17 mouse cellular contexts compared by ENCODE assay signal in the genomic region with DNA sequence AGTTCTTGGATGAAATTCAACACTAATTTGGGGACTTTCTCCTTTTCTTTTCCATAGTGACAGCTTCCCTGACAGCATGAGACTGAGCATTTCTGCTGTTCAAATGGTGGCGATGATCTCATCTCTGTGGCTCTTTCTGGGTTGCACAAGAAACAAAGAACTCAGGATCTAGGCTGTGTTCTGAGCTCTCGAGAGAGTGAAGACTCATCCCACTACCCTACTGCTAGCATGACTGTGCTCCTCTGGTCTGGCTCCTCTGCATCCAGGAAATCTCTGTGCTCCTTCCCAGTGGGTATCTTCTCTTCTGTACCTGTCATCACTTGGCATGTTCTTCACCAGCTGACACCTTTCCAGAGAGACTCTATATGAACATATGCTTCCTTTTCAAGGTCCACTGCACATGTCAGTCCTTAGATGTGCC.
DNase-seq lines count a peak whose midpoint lies in the region; ATAC-seq lines count a peak whose summit lies in the region.
"Had no signal": no experiment of that assay in that cellular context is flagged by ENCODE, and none has a peak within 500 bp of the region (broad histone marks: within the 10 kb centered on the region; RNA-seq: fewer than 3 reads in every experiment).

No protein-coding gene starts in this region.

- no peak overlapping the region for H3K4me3 ChIP-seq in forebrain, embryonic 14.5 days (ENCODE audit: low read depth, low read length)
- H3K4me3 ChIP-seq in forebrain, embryonic 10.5 days = no peak overlapping the region
- H3K4me3 ChIP-seq in forebrain, embryonic 16.5 days (replicated peaks; ENCODE audit: low read length) = no peak overlapping the region
- H3K4me3 ChIP-seq: heart, embryonic 13.5 days had no signal

- H3K4me2 ChIP-seq in forebrain, embryonic 14.5 days (ENCODE audit: low read length) = no peak overlapping the region
- no peak overlapping the region for H3K4me2 ChIP-seq in forebrain, embryonic 16.5 days (ENCODE audit: low read length)
- H3K4me2 ChIP-seq: heart, embryonic 13.5 days had no signal

- no peaks in the 10 kb centered on the region for H3K4me1 ChIP-seq in forebrain, embryonic 14.5 days (ENCODE audit: control insufficient read depth, insufficient read depth, low read length)
- no peaks in the 10 kb centered on the region for H3K4me1 ChIP-seq in forebrain, embryonic 10.5 days
- H3K4me1 ChIP-seq in forebrain, embryonic 16.5 days (replicated peaks; ENCODE audit: control insufficient read depth, insufficient read depth, low read length) = no peaks in the 10 kb centered on the region; the same call in 1 of the 2 replicates

- WGBS in forebrain, embryonic 14.5 days = 44% methylated on average over 2 of the region's 2 CpGs
- WGBS in forebrain, embryonic 10.5 days = 78% methylated on average over 2 of the region's 2 CpGs
- WGBS in forebrain, embryonic 16.5 days = 28% methylated on average over 2 of the region's 2 CpGs

- H3K9ac ChIP-seq in forebrain, embryonic 14.5 days (ENCODE audit: low read length) = no peak overlapping the region
- H3K9ac ChIP-seq in forebrain, embryonic 16.5 days (replicated peaks; ENCODE audit: low read depth, low read length) = no peak overlapping the region
- H3K9ac ChIP-seq: heart, embryonic 13.5 days had no signal

- no peaks in the 10 kb centered on the region for H3K27me3 ChIP-seq in forebrain, embryonic 14.5 days (replicated peaks; ENCODE audit: control insufficient read depth, insufficient read depth, low read length)
- H3K27me3 ChIP-seq in forebrain, embryonic 10.5 days (ENCODE audit: poor library complexity, severe bottlenecking) = no peaks in the 10 kb centered on the region
- no peaks in the 10 kb centered on the region for H3K27me3 ChIP-seq in forebrain, embryonic 16.5 days (replicated peaks; ENCODE audit: control insufficient read depth, insufficient read depth, low read length)
- H3K27me3 ChIP-seq: heart, embryonic 13.5 days had no signal

- peak; percentile 37 for DNase-seq in forebrain, embryonic 14.5 days (ENCODE audit: low spot score)
- no peak for DNase-seq in forebrain, embryonic 10.5 days (ENCODE audit: extremely low spot score, low spot score)
- peak; percentile 8 for DNase-seq in 416B (ENCODE audit: low read depth)
- DNase-seq in cerebellum, adult 18-20 months = peak; percentile 63 to 67
- DNase-seq in adipocyte (ENCODE audit: low spot score) = no peak
- no peak for DNase-seq in thymus, postnatal 10 days (ENCODE audit: low spot score in 2 of 2)
- DNase-seq: B cell, adult 2 months; kidney, adult 11 months; kidney, postnatal 36 days; liver; lung, adult 2 months; lung, postnatal 4 days; midbrain, embryonic 14.5 days; thymus, postnatal 25 days had no signal

- no peaks in the 10 kb centered on the region for H3K36me3 ChIP-seq in forebrain, embryonic 14.5 days (ENCODE audit: control insufficient read depth, insufficient read depth, low read length)
- no peaks in the 10 kb centered on the region for H3K36me3 ChIP-seq in forebrain, embryonic 10.5 days (replicated peaks)
- no peaks in the 10 kb centered on the region for H3K36me3 ChIP-seq in forebrain, embryonic 16.5 days (ENCODE audit: control insufficient read depth, insufficient read depth)
- H3K36me3 ChIP-seq: heart, embryonic 13.5 days had no signal

- H3K27ac ChIP-seq in forebrain, embryonic 14.5 days (ENCODE audit: low read depth, low read length) = no peak overlapping the region
- no peak overlapping the region for H3K27ac ChIP-seq in forebrain, embryonic 10.5 days
- H3K27ac ChIP-seq in forebrain, embryonic 16.5 days (ENCODE audit: low read length) = peak overlapping the region; percentile 72
- H3K27ac ChIP-seq: heart, embryonic 13.5 days; stomach, postnatal 0 days had no signal

- no peaks in the 10 kb centered on the region for H3K9me3 ChIP-seq in forebrain, embryonic 14.5 days (replicated peaks; ENCODE audit: control insufficient read depth, low read length)
- H3K9me3 ChIP-seq in forebrain, embryonic 10.5 days = no peaks in the 10 kb centered on the region
- H3K9me3 ChIP-seq in forebrain, embryonic 16.5 days (ENCODE audit: control insufficient read depth, low read length) = no peaks in the 10 kb centered on the region
- H3K9me3 ChIP-seq: heart, embryonic 13.5 days had no signal

- peak; percentile 41; the same call in 1 of the 2 replicates for ATAC-seq in forebrain, embryonic 14.5 days
- peak; percentile 56 for ATAC-seq in forebrain, embryonic 16.5 days

Comparison
In these comparisons a context has a peak if more than half of its experiments do, and no peak if none do; other contexts are left out.
1. DNase-seq: peak in forebrain, embryonic 14.5 days (single experiment), 416B (single experiment) and cerebellum, adult 18-20 months (2 of 2); none in forebrain, embryonic 10.5 days (single experiment), adipocyte (single experiment) and thymus, postnatal 10 days (0 of 2).